Mouse (Mus musculus) liver, adult 2 months (tissue): ENCODE data around the gene Cdh1.

Source experiments
- CTCF ChIP-seq: fragments of 200-500 bp; IDR thresholded peaks from 2 replicates; pipeline ENCODE4 v1.5.1; 2011; ENCODE audit warnings: low read depth, low read length, control low read depth
- POLR2A ChIP-seq: fragments of 200-500 bp; IDR thresholded peaks from 2 replicates; pipeline ENCODE4 v1.6.1; 2011; ENCODE audit warnings: low read length, control low read depth; ENCODE audit not compliant: insufficient read depth; ENCODE audit errors: extremely low read depth

DNA sequence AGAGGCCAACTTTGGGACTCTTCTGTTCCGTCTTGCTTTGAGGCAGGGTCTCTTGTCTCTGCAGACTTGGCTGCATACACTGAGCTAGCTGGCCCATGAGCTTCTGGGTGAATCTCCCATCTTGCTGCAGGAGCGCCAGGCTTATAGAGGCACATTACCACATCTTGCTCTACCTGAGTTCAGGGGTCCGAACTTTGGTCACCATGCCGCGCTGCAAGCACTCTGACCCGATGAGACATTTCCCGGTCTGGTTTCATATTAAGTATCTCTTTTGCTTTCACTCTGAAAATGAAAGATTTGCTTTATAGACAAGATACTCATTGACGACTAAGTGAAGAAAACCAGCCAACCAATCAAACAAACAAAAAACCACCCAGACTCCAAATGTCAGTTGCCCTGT lies 45.3 kb downstream of the Cdh1 start:
- TF ChIP-seq CTCF (no peak), POLR2A (no peak)
